Mouse (Mus musculus) MEL (cell line): ENCODE measurements around the gene Galnt10.

Experiments used
- BHLHE40 ChIP-seq: IDR thresholded peaks from 2 replicates; pipeline ENCODE4 v1.6.1; 2012; ENCODE audit warnings: low read depth, mild to moderate bottlenecking, inconsistent platforms, low read length, improper control_type of control experiment, borderline replicate concordance
- CTCF ChIP-seq, 3 experiments: IDR thresholded peaks in 2 of 3; conservative IDR thresholded peaks in 1 of 3; 2 replicates each; pipeline ENCODE4 v1.5.1; 2011 to 2012; ENCODE audit warnings: low read length in 3 of 3, low read depth in 2 of 3, mild to moderate bottlenecking in 2 of 3, improper control_type of control experiment in 1 of 3, inconsistent platforms in 1 of 3, mixed read lengths in 1 of 3, moderate library complexity in 1 of 3; ENCODE audit not compliant: control insufficient read depth in 1 of 3, insufficient read depth in 1 of 3, poor library complexity in 1 of 3, severe bottlenecking in 1 of 3
- GABPA ChIP-seq: IDR thresholded peaks from 2 replicates; pipeline ENCODE4 v1.6.1; 2012; ENCODE audit warnings: low read depth, mild to moderate bottlenecking, inconsistent platforms, low read length, improper control_type of control experiment, moderate library complexity
- USF1 ChIP-seq: IDR thresholded peaks from 2 replicates; pipeline ENCODE4 v1.6.1; 2014; ENCODE audit warnings: low read depth, mild to moderate bottlenecking, inconsistent platforms, low read length, improper control_type of control experiment, moderate library complexity

GRCm38 (mm10) chr11:57645847-57646246 lies 605 bp downstream of the Galnt10 start:
- no peak for TF ChIP-seq GABPA
- no peak for TF ChIP-seq USF1
- no peak for TF ChIP-seq CTCF (IDR thresholded peaks at IDR 0.05 in 2 of 3, conservative IDR thresholded peaks at IDR 0.05 in 1 of 3; ENCODE audit: control insufficient read depth in 1 of 3, insufficient read depth in 1 of 3, low read depth in 2 of 3, low read length in 3 of 3, poor library complexity in 1 of 3, severe bottlenecking in 1 of 3)
- TF ChIP-seq BHLHE40: no peak
